Mouse (Mus musculus): Measurements from ENCODE around the gene Clpsl2.

GRCm38 (mm10) chr17:28517441-28517955 is 31.7 kb upstream of the Clpsl2 start, which contains the start of gene Fkbp5:
- TF ChIP-seq GATA1 (IDR thresholded peaks at IDR 0.05; ENCODE audit: borderline replicate concordance, low read length) (no peak), FLI1 (IDR thresholded peaks at IDR 0.05; ENCODE audit: low read length) (no peak)
